Mouse (Mus musculus) MEL (cell line): ENCODE results near the gene Fam114a2. TPM values are rescaled to one million over a fixed set of nuclear protein-coding genes. Genes with fewer than 3 reads are reported as not detected.

Experiments
- DNase-seq: peaks from one replicate; pipeline ENCODE4 v3.0.0; 2011; ENCODE audit warnings: low read depth, low spot score
- H3K27ac ChIP-seq: 2 replicates; pipeline ENCODE4 v1.5.1; 2012; ENCODE audit warnings: low read depth, mild to moderate bottlenecking, control low read depth, low read length, moderate library complexity; ENCODE audit not compliant: control insufficient read depth
- H3K27me3 ChIP-seq, 2 experiments: fragments of 150-350 bp in 1 of 2; sonication (generic) in 1 of 2; 2 replicates each; pipeline ENCODE4 v1.6.1; 2012; ENCODE audit warnings: low read length in 2 of 2, mild to moderate bottlenecking in 2 of 2, improper control_type of control experiment in 1 of 2, moderate library complexity in 1 of 2; ENCODE audit not compliant: insufficient read depth in 2 of 2, control insufficient read depth in 1 of 2
- H3K36me3 ChIP-seq, 2 experiments: 2 replicates each; pipeline ENCODE4 v1.6.1; 2012 to 2014; ENCODE audit warnings: low read length in 2 of 2, improper control_type of control experiment in 1 of 2, inconsistent platforms in 1 of 2, mild to moderate bottlenecking in 1 of 2; ENCODE audit not compliant: insufficient read depth in 2 of 2, control insufficient read depth in 1 of 2
- H3K4me1 ChIP-seq, 2 experiments: fragments of 150-350 bp in 1 of 2; sonication (generic) in 1 of 2; 2 replicates each; pipeline ENCODE4 v1.6.1; 2012; ENCODE audit warnings: low read length in 2 of 2, improper control_type of control experiment in 1 of 2, mild to moderate bottlenecking in 1 of 2; ENCODE audit not compliant: insufficient read depth in 2 of 2, control insufficient read depth in 1 of 2
- H3K4me3 ChIP-seq, 2 experiments: fragments of 150-350 bp in 1 of 2; sonication (generic) in 1 of 2; 2 replicates each; pipeline ENCODE4 v1.5.1; 2012; ENCODE audit warnings: low read depth in 2 of 2, low read length in 2 of 2, mild to moderate bottlenecking in 2 of 2, moderate library complexity in 2 of 2, control low read depth in 1 of 2, improper control_type of control experiment in 1 of 2; ENCODE audit not compliant: control insufficient read depth in 1 of 2, insufficient read depth in 1 of 2
- H3K79me2 ChIP-seq: 2 replicates; pipeline ENCODE4 v1.6.1; 2012; ENCODE audit warnings: mild to moderate bottlenecking, low read length, moderate library complexity; ENCODE audit not compliant: control insufficient read depth, poor library complexity, insufficient read depth
- H3K9ac ChIP-seq: 2 replicates; pipeline ENCODE4 v1.6.1; 2012; ENCODE audit warnings: low read depth, mild to moderate bottlenecking, control low read depth, low read length, moderate library complexity; ENCODE audit not compliant: control insufficient read depth, poor library complexity, severe bottlenecking
- H3K9me3 ChIP-seq: fragments of 150-350 bp; sonication (generic); replicated peaks from 2 replicates; pipeline ENCODE4 v1.6.1; 2012; ENCODE audit warnings: mild to moderate bottlenecking, low read length, improper control_type of control experiment, moderate library complexity; ENCODE audit not compliant: insufficient read depth
- CHD1 ChIP-seq: IDR thresholded peaks from 2 replicates; pipeline ENCODE4 v1.6.1; 2012; ENCODE audit warnings: low read depth, mild to moderate bottlenecking, inconsistent platforms, low read length, improper control_type of control experiment
- CHD2 ChIP-seq: IDR thresholded peaks from 2 replicates; pipeline ENCODE4 v1.6.1; 2011; ENCODE audit warnings: low read length, improper control_type of control experiment
- CTCF ChIP-seq, 3 experiments: IDR thresholded peaks in 2 of 3; conservative IDR thresholded peaks in 1 of 3; 2 replicates each; pipeline ENCODE4 v1.5.1; 2011 to 2012; ENCODE audit warnings: low read length in 3 of 3, low read depth in 2 of 3, mild to moderate bottlenecking in 2 of 3, improper control_type of control experiment in 1 of 3, inconsistent platforms in 1 of 3, mixed read lengths in 1 of 3, moderate library complexity in 1 of 3; ENCODE audit not compliant: control insufficient read depth in 1 of 3, insufficient read depth in 1 of 3, poor library complexity in 1 of 3, severe bottlenecking in 1 of 3
- E2F4 ChIP-seq: IDR thresholded peaks from 2 replicates; pipeline ENCODE4 v1.6.1; 2011; ENCODE audit warnings: low read depth, low read length, improper control_type of control experiment, borderline replicate concordance
- GABPA ChIP-seq: IDR thresholded peaks from 2 replicates; pipeline ENCODE4 v1.6.1; 2012; ENCODE audit warnings: low read depth, mild to moderate bottlenecking, inconsistent platforms, low read length, improper control_type of control experiment, moderate library complexity
- HCFC1 ChIP-seq: IDR thresholded peaks from 2 replicates; pipeline ENCODE4 v1.6.1; 2012; ENCODE audit warnings: low read depth, mild to moderate bottlenecking, inconsistent platforms, low read length, improper control_type of control experiment, moderate library complexity
- MAX ChIP-seq: IDR thresholded peaks from 2 replicates; pipeline ENCODE4 v1.6.1; 2011; ENCODE audit warnings: low read length, improper control_type of control experiment
- MAZ ChIP-seq: IDR thresholded peaks from 2 replicates; pipeline ENCODE4 v1.6.1; 2012; ENCODE audit warnings: low read depth, mild to moderate bottlenecking, inconsistent platforms, low read length, improper control_type of control experiment
- MEF2A ChIP-seq: IDR thresholded peaks from 2 replicates; pipeline ENCODE4 v1.6.1; 2014; ENCODE audit warnings: low read depth, mild to moderate bottlenecking, inconsistent platforms, low read length, improper control_type of control experiment; ENCODE audit not compliant: poor library complexity, insufficient replicate concordance, severe bottlenecking; ENCODE audit errors: extremely low read depth
- MXI1 ChIP-seq: IDR thresholded peaks from 2 replicates; pipeline ENCODE4 v1.6.1; 2011; ENCODE audit warnings: mild to moderate bottlenecking, low read depth, low read length, improper control_type of control experiment
- NELFE ChIP-seq: IDR thresholded peaks from 2 replicates; pipeline ENCODE4 v1.6.1; 2011; ENCODE audit warnings: low read depth, low read length, improper control_type of control experiment
- NRF1 ChIP-seq: IDR thresholded peaks from 2 replicates; pipeline ENCODE4 v1.6.1; 2014; ENCODE audit warnings: low read depth, mild to moderate bottlenecking, inconsistent platforms, low read length, improper control_type of control experiment, moderate library complexity; ENCODE audit not compliant: poor library complexity, insufficient read depth, severe bottlenecking
- POLR2AphosphoS5 ChIP-seq: IDR thresholded peaks from 2 replicates; pipeline ENCODE4 v1.6.1; 2012; ENCODE audit warnings: low read depth, borderline replicate concordance, mild to moderate bottlenecking, inconsistent platforms, low read length, moderate library complexity, mixed read lengths
- TBP ChIP-seq: IDR thresholded peaks from 2 replicates; pipeline ENCODE4 v1.8.0; 2011; ENCODE audit warnings: low read depth, low read length, improper control_type of control experiment
- TCF12 ChIP-seq: IDR thresholded peaks from 2 replicates; pipeline ENCODE4 v1.6.1; 2014; ENCODE audit warnings: low read depth, mild to moderate bottlenecking, inconsistent platforms, low read length, improper control_type of control experiment, moderate library complexity
- USF1 ChIP-seq: IDR thresholded peaks from 2 replicates; pipeline ENCODE4 v1.6.1; 2014; ENCODE audit warnings: low read depth, mild to moderate bottlenecking, inconsistent platforms, low read length, improper control_type of control experiment, moderate library complexity
- USF2 ChIP-seq, 2 experiments: IDR thresholded peaks; 2 replicates each; pipeline ENCODE4 v1.6.1; 2011 to 2012; ENCODE audit warnings: improper control_type of control experiment in 2 of 2, low read length in 2 of 2, borderline replicate concordance in 1 of 2, inconsistent platforms in 1 of 2, low read depth in 1 of 2, mild to moderate bottlenecking in 1 of 2; ENCODE audit not compliant: insufficient read depth in 1 of 2
- ZC3H11A ChIP-seq: IDR thresholded peaks from 2 replicates; pipeline ENCODE4 v1.6.1; 2012; ENCODE audit warnings: low read depth, mild to moderate bottlenecking, inconsistent platforms, low read length, improper control_type of control experiment
- ZNF384 ChIP-seq: IDR thresholded peaks from 2 replicates; pipeline ENCODE4 v1.6.1; 2012; ENCODE audit warnings: low read depth, mild to moderate bottlenecking, inconsistent platforms, low read length, improper control_type of control experiment
- polyA plus RNA-seq, 2 experiments: library from polyadenylated mRNA; stranded (reverse) in 1 of 2; unstranded in 1 of 2; fragments of >175 nt in 1 of 2; fragments of >200 nt in 1 of 2; gene quantifications; 2 replicates each; pipeline versions ENCODE4 v1.2.1 to v1.2.4; 2012; ENCODE audit warnings: low replicate concordance in 2 of 2, low read depth in 1 of 2; ENCODE audit not compliant: insufficient read length in 2 of 2, insufficient read depth in 1 of 2, missing spikeins in 1 of 2
- total RNA-seq: library from RNA; depleted of rRNA; stranded (reverse); fragments of 300-350 nt; gene quantifications from 2 replicates; pipeline ENCODE4 v1.2.3, GENCODE M21; 2012

Fam114a2 gene
- total and polyA plus RNA-seq, 3 experiments = 39.5 to 42.3 TPM; not detected in 1

GRCm38 (mm10) chr11:57521206-57521605 is 2.8 kb upstream of the Fam114a2 start:
- H3K4me1 ChIP-seq = peaks cover 9 to 14% of the 10 kb centered on the region in 2 experiments
- TF ChIP-seq USF1 (no peak), HCFC1 (no peak), E2F4 (no peak), MEF2A (no peak), MAZ (no peak), CHD2 (no peak), CTCF (IDR thresholded peaks at IDR 0.05 in 2 of 3, conservative IDR thresholded peaks at IDR 0.05 in 1 of 3; ENCODE audit: control insufficient read depth in 1 of 3, insufficient read depth in 1 of 3, low read depth in 2 of 3, low read length in 3 of 3, poor library complexity in 1 of 3, severe bottlenecking in 1 of 3) (no peak), ZNF384 (no peak), MXI1 (no peak), GABPA (no peak), NELFE (no peak), TBP (no peak), POLR2AphosphoS5 (no peak), NRF1 (no peak), TCF12 (no peak), CHD1 (no peak), MAX (no peak)
- DNase-seq = no peak
- no peak overlapping the region for H3K4me3 ChIP-seq
- peaks cover 36% of the 10 kb centered on the region for H3K79me2 ChIP-seq
- H3K9me3 ChIP-seq = no peaks in the 10 kb centered on the region
- H3K9ac ChIP-seq = no peak overlapping the region
- no peak overlapping the region for H3K27ac ChIP-seq
- no peaks in the 10 kb centered on the region for H3K27me3 ChIP-seq
- H3K36me3 ChIP-seq = peaks cover 0 to 23% of the 10 kb centered on the region in 2 experiments

DNA sequence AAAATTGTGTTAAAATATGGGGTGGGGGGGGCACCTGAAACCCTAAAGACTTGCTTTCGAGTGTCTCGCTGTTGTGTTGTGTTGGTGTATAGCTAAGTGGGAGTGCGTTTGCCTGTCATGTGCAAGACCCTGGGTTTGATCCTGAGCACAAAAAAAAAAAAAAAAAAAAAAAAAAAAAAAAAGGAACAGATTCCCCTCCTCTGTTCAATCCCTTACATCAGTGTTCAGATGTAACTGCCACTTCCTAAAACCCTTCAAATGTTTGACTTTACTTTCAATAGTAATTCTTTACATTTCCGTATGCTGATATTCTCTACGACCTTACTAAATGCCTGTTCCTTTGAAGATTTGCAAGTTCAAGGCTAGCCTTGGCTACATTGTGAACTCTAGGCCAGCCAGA is 887 bp upstream of the Fam114a2 start:
- no peak for DNase-seq
- no peaks in the 10 kb centered on the region for H3K9me3 ChIP-seq
- peak overlapping the region; percentile 55 for H3K9ac ChIP-seq
- H3K4me3 ChIP-seq = peak overlapping the region; percentile 70 to 78
- no peak overlapping the region for H3K27ac ChIP-seq
- peaks cover 6 to 14% of the 10 kb centered on the region in 2 experiments for H3K4me1 ChIP-seq
- H3K79me2 ChIP-seq = peaks cover 31% of the 10 kb centered on the region
- H3K36me3 ChIP-seq = peaks cover 0 to 23% of the 10 kb centered on the region in 2 experiments
- H3K27me3 ChIP-seq = no peaks in the 10 kb centered on the region
- no peak for TF ChIP-seq ZC3H11A
- TF ChIP-seq USF2 (IDR thresholded peaks at IDR 0.05; ENCODE audit: borderline replicate concordance in 1 of 2, insufficient read depth in 1 of 2, low read depth in 1 of 2, low read length in 2 of 2) = no peak
- peak; percentile 28; the same call in 1 of the 2 replicates for TF ChIP-seq ZNF384
- no peak for TF ChIP-seq E2F4
- TF ChIP-seq CHD1 = 0 out of 2 replicates have a peak, but pooled peaks have one; percentile 37
- TF ChIP-seq, all 39 proteins: peak for 2
